In the genomic region with DNA sequence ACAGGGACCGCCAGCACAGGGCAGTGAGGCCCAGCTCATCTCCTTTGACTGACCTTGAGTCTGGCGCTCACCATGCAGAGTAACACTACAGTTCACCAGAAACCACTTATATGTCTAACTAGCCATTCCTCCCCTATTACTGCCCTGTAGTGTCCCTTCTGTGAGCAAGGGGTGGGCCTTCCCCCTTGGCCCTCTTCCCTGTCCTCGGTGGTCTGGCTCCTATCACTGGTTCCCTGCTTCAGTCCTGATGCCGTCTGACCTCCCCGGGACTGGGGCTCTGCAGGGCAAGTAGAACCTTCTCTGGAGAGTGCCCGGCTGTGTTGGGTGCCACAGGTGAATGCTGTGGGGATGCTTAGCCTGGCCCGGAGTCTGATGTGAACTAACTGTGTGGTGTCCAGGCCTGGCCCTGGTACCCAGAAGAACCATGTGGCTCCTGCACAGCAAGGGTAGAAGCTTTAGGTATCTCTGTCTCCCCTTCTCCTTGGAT, we compare ENCODE assay signal across 10 mouse cellular contexts. TPM values are rescaled to one million over a fixed set of nuclear protein-coding genes. Genes with fewer than 3 reads are reported as not detected.
A peak's percentile ranks its signal among the peaks of the same experiment; 100 is the strongest.
DNase-seq lines count a peak whose midpoint lies in the region; ATAC-seq and TF ChIP-seq lines count a peak whose summit lies in the region.
"Had no signal": no experiment of that assay in that cellular context is flagged by ENCODE, and none has a peak within 500 bp of the region (broad histone marks: within the 10 kb centered on the region; RNA-seq: fewer than 3 reads in every experiment).

No protein-coding gene starts in this region.

- H3K27me3 ChIP-seq in kidney, postnatal 0 days (ENCODE audit: insufficient read depth, low read length): no peaks in the 10 kb centered on the region
- no peaks in the 10 kb centered on the region for H3K27me3 ChIP-seq in embryonic facial prominence, embryonic 15.5 days
- no peaks in the 10 kb centered on the region for H3K27me3 ChIP-seq in intestine, embryonic 16.5 days (replicated peaks; ENCODE audit: control insufficient read depth, insufficient read depth, low read length)
- H3K27me3 ChIP-seq in myocyte (ENCODE audit: control insufficient read depth, insufficient read depth, insufficient read length): no peaks in the 10 kb centered on the region

- no peak for DNase-seq in kidney, postnatal 0 days (ENCODE audit: low spot score)
- no peak for DNase-seq in kidney, postnatal 10 days
- DNase-seq in left cerebral cortex, postnatal 36 days (ENCODE audit: low spot score in 2 of 2): no peak
- no peak for DNase-seq in testis, postnatal 10 days (ENCODE audit: low spot score)
- DNase-seq: layer of hippocampus, postnatal 36 days; right cerebral cortex, adult 18-20 months had no signal

- H3ac ChIP-seq in myocyte (ENCODE audit: control insufficient read depth, insufficient read length): no peak overlapping the region

- H3K36me3 ChIP-seq in kidney, postnatal 0 days (ENCODE audit: insufficient read depth, low read length): peaks cover 41% of the 10 kb centered on the region
- peaks cover 70% of the 10 kb centered on the region for H3K36me3 ChIP-seq in embryonic facial prominence, embryonic 15.5 days
- peaks cover 40% of the 10 kb centered on the region for H3K36me3 ChIP-seq in intestine, embryonic 16.5 days (ENCODE audit: control insufficient read depth, insufficient read depth, low read length)
- peaks cover 28% of the 10 kb centered on the region for H3K36me3 ChIP-seq in myocyte (ENCODE audit: control insufficient read depth, insufficient read depth)

- H3K4me3 ChIP-seq in kidney, postnatal 0 days (replicated peaks; ENCODE audit: low read depth, low read length): no peak overlapping the region
- H3K4me3 ChIP-seq in embryonic facial prominence, embryonic 15.5 days (replicated peaks): peak overlapping the region; percentile 99
- H3K4me3 ChIP-seq in intestine, embryonic 16.5 days (ENCODE audit: low read length): peak overlapping the region; percentile 98; the same call in 1 of the 2 replicates
- H3K4me3 ChIP-seq in myocyte: peak overlapping the region; percentile 91

- no peaks in the 10 kb centered on the region for H3K9me3 ChIP-seq in kidney, postnatal 0 days (replicated peaks; ENCODE audit: low read length)
- no peaks in the 10 kb centered on the region for H3K9me3 ChIP-seq in embryonic facial prominence, embryonic 15.5 days (replicated peaks)
- no peaks in the 10 kb centered on the region for H3K9me3 ChIP-seq in intestine, embryonic 16.5 days (ENCODE audit: control insufficient read depth, low read length)

- H3K9ac ChIP-seq in kidney, postnatal 0 days (ENCODE audit: low read depth, low read length): peak overlapping the region; percentile 89
- H3K9ac ChIP-seq in embryonic facial prominence, embryonic 15.5 days: 0 out of 2 replicates have a peak overlapping the region, but pooled peaks have one; percentile 69
- peak overlapping the region; percentile 97 for H3K9ac ChIP-seq in intestine, embryonic 16.5 days (ENCODE audit: low read depth, low read length)

- TF ChIP-seq POLR2A in myocyte (IDR thresholded peaks at IDR 0.05; ENCODE audit: insufficient read length, low read depth): no peak

- peaks cover 24% of the 10 kb centered on the region for H3K79me2 ChIP-seq in myocyte (ENCODE audit: control insufficient read depth, insufficient read depth)

- WGBS in kidney, postnatal 0 days: 92% methylated on average over 7 of the region's 7 CpGs
- WGBS in embryonic facial prominence, embryonic 15.5 days: 85% methylated on average over 7 of the region's 7 CpGs
- 80% methylated on average over 7 of the region's 7 CpGs for WGBS in intestine, embryonic 16.5 days

- intact Hi-C loops in left cerebral cortex, postnatal 36 days (cut with DNase I): loop anchor here (10.0 kb wide), 1 partner anchor 91 kb away; the partner anchor contains the start of gene P4hb

- peak overlapping the region; percentile 88 for H3K4me2 ChIP-seq in kidney, postnatal 0 days (ENCODE audit: low read length)
- peak overlapping the region; percentile 83 for H3K4me2 ChIP-seq in embryonic facial prominence, embryonic 15.5 days (replicated peaks)
- H3K4me2 ChIP-seq in intestine, embryonic 16.5 days (ENCODE audit: low read depth, low read length): peak overlapping the region; percentile 76; the same call in 1 of the 2 replicates
- peak overlapping the region; percentile 78 for H3K4me2 ChIP-seq in myocyte (ENCODE audit: low read depth)

- TF ChIP-seq CTCF in kidney, postnatal 0 days (IDR thresholded peaks at IDR 0.05; ENCODE audit: low read depth): no peak

- ATAC-seq in kidney, postnatal 0 days (replicated peaks; ENCODE audit: low FRiP score, low read depth): no peak
- no peak for ATAC-seq in embryonic facial prominence, embryonic 15.5 days (ENCODE audit: insufficient number of reproducible peaks, low FRiP score, low TSS enrichment, low read depth)
- no peak for ATAC-seq in intestine, embryonic 16.5 days
- ATAC-seq in megakaryocyte-erythroid progenitor cell, adult 5-6 weeks (replicated peaks; ENCODE audit: low FRiP score, low TSS enrichment, poor library complexity, severe bottlenecking): no peak

- H3K4me1 ChIP-seq in kidney, postnatal 0 days (replicated peaks; ENCODE audit: insufficient read depth, low read length): peaks cover 9% of the 10 kb centered on the region; the same call in 1 of the 2 replicates
- peaks cover 22% of the 10 kb centered on the region for H3K4me1 ChIP-seq in embryonic facial prominence, embryonic 15.5 days
- H3K4me1 ChIP-seq in intestine, embryonic 16.5 days (ENCODE audit: control insufficient read depth, insufficient read depth, low read length): peaks cover 14% of the 10 kb centered on the region

- 0 out of 2 replicates have a peak overlapping the region, but pooled peaks have one; percentile 83 for H3K27ac ChIP-seq in kidney, postnatal 0 days
- H3K27ac ChIP-seq in embryonic facial prominence, embryonic 15.5 days (replicated peaks): peak overlapping the region; percentile 88; the same call in 1 of the 2 replicates
- H3K27ac ChIP-seq in intestine, embryonic 16.5 days (ENCODE audit: low read length): peak overlapping the region; percentile 75

TF ChIP-seq in myocyte, 11 proteins besides CTCF, POLR2A, EP300 and RAD21 (continues in another document):
- TF ChIP-seq MYOG (IDR thresholded peaks at IDR 0.05; ENCODE audit: control insufficient read depth in 1 of 3, insufficient read depth in 1 of 3, insufficient read length in 2 of 3, low read depth in 2 of 3) (no peak), E2F4 (IDR thresholded peaks at IDR 0.05; ENCODE audit: insufficient read depth) (no peak), CEBPB (IDR thresholded peaks at IDR 0.05; ENCODE audit: insufficient read depth, poor library complexity, severe bottlenecking) (no peak), MYOD1 (IDR thresholded peaks at IDR 0.05; ENCODE audit: control insufficient read depth in 1 of 3, insufficient read length in 2 of 3, low read depth in 2 of 3) (no peak)

RNA-seq across cellular contexts. Expression of gene Mrpl12, which starts 0.9 kb away (rescaled TPM):
- polyA plus RNA-seq in kidney, postnatal 0 days (2015; fragmentation: Nextera tagmentation; extraction: Ambion mirVana): 218 and 224 TPM in 2 replicates
- 118 and 126 TPM in 2 replicates for polyA plus RNA-seq in embryonic facial prominence, embryonic 15.5 days (2015; fragmentation: Nextera tagmentation; extraction: Ambion mirVana)
- polyA plus RNA-seq in intestine, embryonic 16.5 days (2015; fragmentation: Nextera tagmentation; extraction: Ambion mirVana): 228 and 239 TPM in 2 replicates
- polyA plus RNA-seq in myocyte (2012; fragmentation: generic; extraction: Trizol): 218 TPM
- 165 and 221 TPM in 2 replicates for total RNA-seq in megakaryocyte-erythroid progenitor cell, adult 5-6 weeks (2014; fragmentation: Nextera tagmentation)
- 151 and 192 TPM in 2 replicates for total RNA-seq in megakaryocyte-erythroid progenitor cell, adult 5-6 weeks (2017)
- total RNA-seq in left cerebral cortex, postnatal 36 days (2021): 10 to 100 TPM; 75.6 to 78.5 TPM

RNA-seq across cellular contexts. Expression of gene Slc25a10, which starts 8.1 kb away (rescaled TPM):
- polyA plus RNA-seq in kidney, postnatal 0 days (2015; fragmentation: Nextera tagmentation; extraction: Ambion mirVana): 121 and 132 TPM in 2 replicates
- polyA plus RNA-seq in embryonic facial prominence, embryonic 15.5 days (2015; fragmentation: Nextera tagmentation; extraction: Ambion mirVana): 47.3 and 53.6 TPM in 2 replicates
- polyA plus RNA-seq in intestine, embryonic 16.5 days (2015; fragmentation: Nextera tagmentation; extraction: Ambion mirVana): 104 and 108 TPM in 2 replicates
- 43.8 TPM for polyA plus RNA-seq in myocyte (2012; fragmentation: generic; extraction: Trizol)
- 16.9 and 27.2 TPM in 2 replicates for total RNA-seq in megakaryocyte-erythroid progenitor cell, adult 5-6 weeks (2014; fragmentation: Nextera tagmentation)
- 17.6 and 18.8 TPM in 2 replicates for total RNA-seq in megakaryocyte-erythroid progenitor cell, adult 5-6 weeks (2017)
- total RNA-seq in left cerebral cortex, postnatal 36 days (2021): 10 to 100 TPM; 18.2 to 21.9 TPM

RNA-seq across cellular contexts. Expression of gene Arl16, which starts 16.1 kb away (rescaled TPM):
- polyA plus RNA-seq in kidney, postnatal 0 days (2015; fragmentation: Nextera tagmentation; extraction: Ambion mirVana): 32.7 and 35.1 TPM in 2 replicates
- polyA plus RNA-seq in embryonic facial prominence, embryonic 15.5 days (2015; fragmentation: Nextera tagmentation; extraction: Ambion mirVana): 57.1 and 57.8 TPM in 2 replicates
- polyA plus RNA-seq in intestine, embryonic 16.5 days (2015; fragmentation: Nextera tagmentation; extraction: Ambion mirVana): 32.6 and 38.9 TPM in 2 replicates
- polyA plus RNA-seq in myocyte (2012; fragmentation: generic; extraction: Trizol): 15.6 TPM
- 11.2 and 14.7 TPM in 2 replicates for total RNA-seq in megakaryocyte-erythroid progenitor cell, adult 5-6 weeks (2014; fragmentation: Nextera tagmentation)
- total RNA-seq in megakaryocyte-erythroid progenitor cell, adult 5-6 weeks (2017): 8.8 and 21.9 TPM in 2 replicates
- 10 to 100 TPM; 49.3 to 55.0 TPM for total RNA-seq in left cerebral cortex, postnatal 36 days (2021)

RNA-seq across cellular contexts. Expression of gene Ccdc137, which starts 25.6 kb away (rescaled TPM):
- polyA plus RNA-seq in kidney, postnatal 0 days (2015; fragmentation: Nextera tagmentation; extraction: Ambion mirVana): 26.3 and 29.5 TPM in 2 replicates
- polyA plus RNA-seq in embryonic facial prominence, embryonic 15.5 days (2015; fragmentation: Nextera tagmentation; extraction: Ambion mirVana): 32.4 and 38.5 TPM in 2 replicates
- 27.1 and 31.3 TPM in 2 replicates for polyA plus RNA-seq in intestine, embryonic 16.5 days (2015; fragmentation: Nextera tagmentation; extraction: Ambion mirVana)
- polyA plus RNA-seq in myocyte (2012; fragmentation: generic; extraction: Trizol): 11.4 TPM
- total RNA-seq in megakaryocyte-erythroid progenitor cell, adult 5-6 weeks (2014; fragmentation: Nextera tagmentation): 36.1 and 67.6 TPM in 2 replicates
- total RNA-seq in megakaryocyte-erythroid progenitor cell, adult 5-6 weeks (2017): 70.0 and 99.8 TPM in 2 replicates
- total RNA-seq in left cerebral cortex, postnatal 36 days (2021): 10 to 100 TPM; 19.9 to 29.4 TPM

RNA-seq across cellular contexts. Expression of gene Oxld1, which starts 25.6 kb away (rescaled TPM):
- polyA plus RNA-seq in kidney, postnatal 0 days (2015; fragmentation: Nextera tagmentation; extraction: Ambion mirVana): 24.3 and 30.3 TPM in 2 replicates
- 14.0 and 15.5 TPM in 2 replicates for polyA plus RNA-seq in embryonic facial prominence, embryonic 15.5 days (2015; fragmentation: Nextera tagmentation; extraction: Ambion mirVana)
- polyA plus RNA-seq in intestine, embryonic 16.5 days (2015; fragmentation: Nextera tagmentation; extraction: Ambion mirVana): 21.0 and 24.6 TPM in 2 replicates
- polyA plus RNA-seq in myocyte (2012; fragmentation: generic; extraction: Trizol): 17.4 TPM
- 8.0 and 20.5 TPM in 2 replicates for total RNA-seq in megakaryocyte-erythroid progenitor cell, adult 5-6 weeks (2014; fragmentation: Nextera tagmentation)
- 14.0 and 27.9 TPM in 2 replicates for total RNA-seq in megakaryocyte-erythroid progenitor cell, adult 5-6 weeks (2017)
- 10 to 100 TPM; 14.3 to 20.6 TPM for total RNA-seq in left cerebral cortex, postnatal 36 days (2021)
